Comparison of ENCODE assay signal across 22 mouse cellular contexts in genomic region chr13:91857427-91857826, GRCm38 (mm10). TPM values are rescaled to one million over a fixed set of nuclear protein-coding genes. Genes with fewer than 3 reads are reported as not detected.
DNase-seq lines count a peak whose midpoint lies in the region; ATAC-seq and TF ChIP-seq lines count a peak whose summit lies in the region.
"Had no signal": no experiment of that assay in that cellular context is flagged by ENCODE, and none has a peak within 500 bp of the region (broad histone marks: within the 10 kb centered on the region; RNA-seq: fewer than 3 reads in every experiment).

No protein-coding gene starts in this region.

- no peaks in the 10 kb centered on the region for H3K36me3 ChIP-seq in midbrain, postnatal 0 days (ENCODE audit: insufficient read depth, low read length)
- H3K36me3 ChIP-seq in midbrain, embryonic 15.5 days (replicated peaks), result no peaks in the 10 kb centered on the region
- no peaks in the 10 kb centered on the region for H3K36me3 ChIP-seq in midbrain, embryonic 11.5 days (ENCODE audit: control insufficient read depth, insufficient read depth, low read length)
- H3K36me3 ChIP-seq: forebrain, embryonic 12.5 days; intestine, embryonic 15.5 days; limb, embryonic 12.5 days; neural tube, embryonic 12.5 days had no signal

- 70% methylated on average over 8 of the region's 8 CpGs for whole genome bisulfite sequencing in midbrain, postnatal 0 days
- 77% methylated on average over 8 of the region's 8 CpGs for WGBS in midbrain, embryonic 15.5 days
- WGBS in midbrain, embryonic 11.5 days, result 75% methylated on average over 8 of the region's 8 CpGs

- no peak overlapping the region for H3K9ac ChIP-seq in midbrain, postnatal 0 days (replicated peaks; ENCODE audit: low read length, poor library complexity, severe bottlenecking)
- no peak overlapping the region for H3K9ac ChIP-seq in midbrain, embryonic 15.5 days
- H3K9ac ChIP-seq in midbrain, embryonic 11.5 days (ENCODE audit: low read length), result no peak overlapping the region
- H3K9ac ChIP-seq: forebrain, embryonic 12.5 days; intestine, embryonic 15.5 days; limb, embryonic 12.5 days; neural tube, embryonic 12.5 days had no signal

- peak; percentile 72 for DNase-seq in heart, adult 11 months
- DNase-seq in heart, postnatal 25 days (ENCODE audit: low spot score), result no peak
- no peak for DNase-seq in midbrain, postnatal 0 days (ENCODE audit: low spot score)
- DNase-seq in ES-CJ7 (ENCODE audit: low read depth, low spot score), result peak; percentile 71
- DNase-seq in induced T-regulatory cell, adult 2 months (ENCODE audit: low read depth), result peak; percentile 6
- no peak for DNase-seq in midbrain, embryonic 11.5 days (ENCODE audit: low spot score, missing footprints)
- no peak for DNase-seq in urinary bladder, adult 2 months (ENCODE audit: low spot score)
- DNase-seq: cerebellum, postnatal 10 days; embryo, embryonic 11 days; lung, postnatal 14 days; spleen, adult 18-20 months had no signal

- no peaks in the 10 kb centered on the region for H3K4me1 ChIP-seq in midbrain, postnatal 0 days (ENCODE audit: insufficient read depth, low read length)
- H3K4me1 ChIP-seq in midbrain, embryonic 15.5 days, result no peaks in the 10 kb centered on the region
- H3K4me1 ChIP-seq in midbrain, embryonic 11.5 days (ENCODE audit: control insufficient read depth, insufficient read depth, low read length), result no peaks in the 10 kb centered on the region
- H3K4me1 ChIP-seq: forebrain, embryonic 12.5 days; intestine, embryonic 15.5 days; limb, embryonic 12.5 days; megakaryocyte, embryonic 14.5 days; neural tube, embryonic 12.5 days had no signal

- H3K4me3 ChIP-seq in midbrain, postnatal 0 days (ENCODE audit: low read depth, low read length), result no peak overlapping the region
- no peak overlapping the region for H3K4me3 ChIP-seq in midbrain, embryonic 15.5 days
- no peak overlapping the region for H3K4me3 ChIP-seq in midbrain, embryonic 11.5 days (ENCODE audit: low read depth, low read length)
- H3K4me3 ChIP-seq: forebrain, embryonic 12.5 days; intestine, embryonic 15.5 days; left cerebral cortex, adult 2 months; limb, embryonic 12.5 days; megakaryocyte, embryonic 14.5 days; neural tube, embryonic 12.5 days had no signal

- no peaks in the 10 kb centered on the region for H3K9me3 ChIP-seq in midbrain, postnatal 0 days (ENCODE audit: low read length)
- no peaks in the 10 kb centered on the region for H3K9me3 ChIP-seq in midbrain, embryonic 15.5 days
- no peaks in the 10 kb centered on the region for H3K9me3 ChIP-seq in midbrain, embryonic 11.5 days (ENCODE audit: control insufficient read depth, low read length)
- H3K9me3 ChIP-seq: forebrain, embryonic 12.5 days; intestine, embryonic 15.5 days; limb, embryonic 12.5 days; neural tube, embryonic 12.5 days had no signal

- intact Hi-C loops in heart, postnatal 25 days (cut with DNase I), result loop anchor here (5.0 kb wide), 1 partner anchor 50 kb away; the partner anchor contains the start of gene Zcchc9

- 0 out of 2 replicates have a peak, but pooled peaks have one; percentile 4 for TF ChIP-seq CTCF in midbrain, postnatal 0 days (IDR thresholded peaks at IDR 0.05)

- no peaks in the 10 kb centered on the region for H3K27me3 ChIP-seq in midbrain, postnatal 0 days (ENCODE audit: insufficient read depth, low read length)
- no peaks in the 10 kb centered on the region for H3K27me3 ChIP-seq in midbrain, embryonic 15.5 days (replicated peaks)
- H3K27me3 ChIP-seq in midbrain, embryonic 11.5 days (ENCODE audit: control insufficient read depth, insufficient read depth, low read length), result no peaks in the 10 kb centered on the region
- H3K27me3 ChIP-seq: forebrain, embryonic 12.5 days; intestine, embryonic 15.5 days; limb, embryonic 12.5 days; neural tube, embryonic 12.5 days had no signal

- no peak overlapping the region for H3K27ac ChIP-seq in midbrain, postnatal 0 days (ENCODE audit: low read depth, low read length)
- no peak overlapping the region for H3K27ac ChIP-seq in midbrain, embryonic 15.5 days
- H3K27ac ChIP-seq in midbrain, embryonic 11.5 days (ENCODE audit: low read depth, low read length), result no peak overlapping the region
- H3K27ac ChIP-seq: forebrain, embryonic 12.5 days; intestine, embryonic 15.5 days; left cerebral cortex, adult 2 months; limb, embryonic 12.5 days; neural tube, embryonic 12.5 days had no signal

- no peak for ATAC-seq in midbrain, postnatal 0 days (ENCODE audit: low FRiP score)
- no peak for ATAC-seq in midbrain, embryonic 15.5 days (replicated peaks)
- no peak for ATAC-seq in midbrain, embryonic 11.5 days (ENCODE audit: low FRiP score)
- ATAC-seq: intestine, embryonic 15.5 days; Patski had no signal

- no peak overlapping the region for H3K4me2 ChIP-seq in midbrain, postnatal 0 days (ENCODE audit: low read depth, low read length, poor library complexity, severe bottlenecking)
- no peak overlapping the region for H3K4me2 ChIP-seq in midbrain, embryonic 15.5 days
- H3K4me2 ChIP-seq in midbrain, embryonic 11.5 days, result no peak overlapping the region
- H3K4me2 ChIP-seq: forebrain, embryonic 12.5 days; intestine, embryonic 15.5 days; limb, embryonic 12.5 days; neural tube, embryonic 12.5 days had no signal

RNA-seq across cellular contexts. Expression of gene Ckmt2, which starts 19.3 kb away (rescaled TPM):
- 1,000 to 10,000 TPM; 2,662 to 2,666 TPM for total RNA-seq in heart, postnatal 25 days (2021)
- total RNA-seq in midbrain, postnatal 0 days (2014; rRNA removed), result not detected in 2 replicates
- polyA plus RNA-seq in midbrain, postnatal 0 days (2015; fragmentation: Nextera tagmentation; extraction: Ambion mirVana), result 0.11 TPM in 1 of 2 replicates, not detected in the other
- not detected in 2 replicates for polyA plus RNA-seq in midbrain, embryonic 15.5 days (2015; fragmentation: Nextera tagmentation; extraction: Ambion mirVana)
- not detected in 2 replicates for polyA plus RNA-seq in midbrain, embryonic 11.5 days (2014; fragmentation: Nextera tagmentation; extraction: Ambion mirVana)
- not detected in 2 replicates for polyA plus RNA-seq in urinary bladder, adult 2 months (2012; rRNA removed)
- total RNA-seq: left cerebral cortex, adult 2 months had no signal
- polyA plus RNA-seq: C2C12; forebrain, embryonic 12.5 days; hindbrain, embryonic 11.5 days; limb, embryonic 12.5 days; neural tube, embryonic 12.5 days; Patski; stomach, embryonic 14.5 days had no signal

RNA-seq across cellular contexts. Expression of gene Zcchc9, which starts 49.9 kb away (rescaled TPM):
- 10 to 100 TPM; 13.6 to 18.9 TPM for total RNA-seq in heart, postnatal 25 days (2021)
- 8.9 and 9.7 TPM in 2 replicates for total RNA-seq in midbrain, postnatal 0 days (2014; rRNA removed)
- polyA plus RNA-seq in midbrain, postnatal 0 days (2015; fragmentation: Nextera tagmentation; extraction: Ambion mirVana), result 13.3 and 13.7 TPM in 2 replicates
- polyA plus RNA-seq in midbrain, embryonic 15.5 days (2015; fragmentation: Nextera tagmentation; extraction: Ambion mirVana), result 19.8 and 20.8 TPM in 2 replicates
- 28.1 and 28.6 TPM in 2 replicates for polyA plus RNA-seq in midbrain, embryonic 11.5 days (2014; fragmentation: Nextera tagmentation; extraction: Ambion mirVana)
- polyA plus RNA-seq in urinary bladder, adult 2 months (2012; rRNA removed), result 26.4 and 28.3 TPM in 2 replicates

Comparison
In these comparisons a context has a peak if more than half of its experiments do, and no peak if none do; other contexts are left out.
1. DNase-seq: peak in heart, adult 11 months (single experiment), ES-CJ7 (single experiment) and induced T-regulatory cell, adult 2 months (single experiment); none in heart, postnatal 25 days (single experiment), midbrain, postnatal 0 days (single experiment), midbrain, embryonic 11.5 days (single experiment) and urinary bladder, adult 2 months (single experiment).